Mouse (Mus musculus) c-Kit-positive CD71-positive TER-119-positive erythroid progenitor cells, embryonic 14.5 days (primary cell): Measurements from ENCODE around the gene Kcnq1.

Experiments used
- DNase-seq: peaks from one replicate; pipeline ENCODE4 v3.0.0-alpha.2; 2013; ENCODE audit warnings: low spot score

The Kcnq1 gene

DNA sequence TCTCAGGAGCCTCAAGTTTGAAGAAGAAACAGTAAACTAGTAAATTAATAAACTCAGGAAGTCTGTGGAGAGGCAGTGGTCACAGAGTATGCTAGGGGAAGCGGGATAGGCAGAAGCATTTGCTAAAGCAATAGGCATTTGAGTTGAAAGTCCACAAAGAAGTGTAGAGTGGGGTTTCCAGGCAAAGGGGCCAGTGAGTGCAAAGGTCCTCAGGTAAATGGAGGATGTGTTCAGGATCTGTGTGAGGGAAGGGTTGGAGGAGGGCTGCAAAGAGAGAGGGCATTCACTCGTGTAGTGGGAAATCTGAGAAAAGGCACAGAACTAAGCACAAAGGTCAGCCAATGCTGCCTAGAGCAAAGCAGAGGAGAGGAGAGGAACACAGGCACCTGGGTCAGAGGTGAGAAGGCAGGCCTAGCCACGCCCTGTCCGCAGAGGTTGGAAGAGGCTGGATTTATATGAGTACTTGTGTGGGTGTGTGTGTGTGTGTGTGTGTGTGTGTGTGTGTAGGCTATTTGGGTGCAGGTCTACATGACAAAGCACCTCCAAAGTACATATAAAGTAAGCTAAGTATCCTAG is 313.5 kb downstream of the Kcnq1 start:
- no peak for DNase-seq

DNA sequence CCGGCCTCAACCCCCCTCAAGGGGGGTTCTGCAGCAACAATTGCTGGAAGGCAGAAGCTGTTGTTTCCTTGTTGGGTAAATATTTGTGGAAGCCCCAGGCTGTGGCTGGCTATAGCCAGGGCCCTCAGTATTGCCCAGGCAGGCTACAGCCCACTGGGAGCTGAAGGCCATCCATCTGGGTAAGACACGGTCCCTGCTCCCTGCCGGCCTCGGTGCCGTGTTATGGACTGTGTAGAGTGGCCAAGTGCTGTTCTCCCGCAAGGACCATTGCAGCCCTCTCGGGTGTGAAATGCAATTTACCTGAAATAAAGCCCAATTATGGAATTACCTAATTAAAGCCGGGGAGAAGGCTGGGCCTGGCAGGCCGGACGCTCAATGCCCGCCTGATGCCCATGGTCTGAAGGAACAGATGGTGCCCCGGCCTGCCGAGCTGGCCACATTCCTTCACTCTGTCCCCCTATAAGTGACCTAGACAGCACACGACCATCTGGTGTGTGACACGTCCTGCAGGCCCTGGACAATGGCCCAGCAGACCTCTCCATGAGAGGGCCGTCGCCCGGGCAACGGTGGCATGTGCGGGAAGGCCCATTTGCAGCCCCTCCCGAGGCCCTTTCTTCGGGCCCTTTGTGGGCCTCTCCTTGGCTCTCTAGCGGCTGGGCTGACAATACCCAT is 322.1 kb downstream of the Kcnq1 start:
- no peak for DNase-seq

DNA sequence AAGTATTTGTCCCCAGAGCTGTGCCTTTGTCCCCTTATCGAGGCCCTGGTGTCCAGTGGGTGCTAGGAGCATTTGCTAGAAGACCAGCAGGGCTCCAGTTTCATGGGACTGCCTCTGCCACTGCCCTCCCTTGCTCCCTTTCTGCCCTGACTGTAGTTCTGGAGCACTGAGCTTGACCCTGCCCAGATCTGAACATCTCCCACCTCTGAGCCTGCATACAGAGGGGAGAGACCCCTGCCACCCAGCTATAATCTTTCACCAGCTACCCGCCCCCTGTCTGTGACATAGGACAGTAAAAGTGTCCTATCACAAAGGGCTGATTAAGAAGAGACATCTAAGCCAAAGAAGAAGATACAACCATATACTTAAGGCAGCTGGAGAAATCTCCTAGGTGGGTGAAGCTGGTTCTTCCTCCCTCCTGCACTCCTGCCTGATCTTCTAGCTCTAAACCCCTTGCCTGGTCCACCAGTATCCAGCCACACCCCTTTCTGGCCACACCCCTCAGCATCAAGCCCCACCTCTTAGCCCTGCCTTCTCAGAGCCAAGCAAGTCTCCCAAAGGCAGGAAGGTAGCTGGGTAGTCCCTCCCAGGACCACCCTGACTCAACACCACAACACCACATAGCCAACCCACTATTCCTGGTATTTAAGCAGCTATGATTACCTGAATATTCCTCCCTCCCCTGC is 322.8 kb downstream of the Kcnq1 start:
- no peak for DNase-seq

DNA sequence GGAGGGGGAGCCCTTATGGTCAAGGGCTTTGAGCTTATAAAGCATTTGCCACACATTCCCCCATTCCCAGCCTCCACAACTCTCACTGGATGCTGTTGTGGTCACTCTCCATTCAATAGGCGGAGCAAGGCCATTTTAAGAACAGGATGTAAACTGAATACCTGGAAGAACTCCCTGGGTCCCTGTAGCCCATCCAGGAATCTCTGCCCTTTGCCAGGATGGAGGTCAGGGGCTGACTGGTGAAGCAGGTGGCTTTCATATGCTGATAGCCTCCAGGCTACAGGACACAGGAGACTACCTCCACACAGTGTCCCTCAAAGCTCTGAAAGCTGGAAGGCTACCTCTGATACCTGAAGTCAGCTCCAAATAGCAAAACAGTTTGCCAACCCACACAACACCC is 326.5 kb downstream of the Kcnq1 start:
- DNase-seq, result no peak

- DNase-seq, result no peak
These were observed 327.2 kb downstream of the Kcnq1 start for GRCm38 (mm10) chr7:143433331-143433730.

- no peak for DNase-seq
These were observed 331.2 kb downstream of the Kcnq1 start for GRCm38 (mm10) chr7:143437231-143437893.

DNA sequence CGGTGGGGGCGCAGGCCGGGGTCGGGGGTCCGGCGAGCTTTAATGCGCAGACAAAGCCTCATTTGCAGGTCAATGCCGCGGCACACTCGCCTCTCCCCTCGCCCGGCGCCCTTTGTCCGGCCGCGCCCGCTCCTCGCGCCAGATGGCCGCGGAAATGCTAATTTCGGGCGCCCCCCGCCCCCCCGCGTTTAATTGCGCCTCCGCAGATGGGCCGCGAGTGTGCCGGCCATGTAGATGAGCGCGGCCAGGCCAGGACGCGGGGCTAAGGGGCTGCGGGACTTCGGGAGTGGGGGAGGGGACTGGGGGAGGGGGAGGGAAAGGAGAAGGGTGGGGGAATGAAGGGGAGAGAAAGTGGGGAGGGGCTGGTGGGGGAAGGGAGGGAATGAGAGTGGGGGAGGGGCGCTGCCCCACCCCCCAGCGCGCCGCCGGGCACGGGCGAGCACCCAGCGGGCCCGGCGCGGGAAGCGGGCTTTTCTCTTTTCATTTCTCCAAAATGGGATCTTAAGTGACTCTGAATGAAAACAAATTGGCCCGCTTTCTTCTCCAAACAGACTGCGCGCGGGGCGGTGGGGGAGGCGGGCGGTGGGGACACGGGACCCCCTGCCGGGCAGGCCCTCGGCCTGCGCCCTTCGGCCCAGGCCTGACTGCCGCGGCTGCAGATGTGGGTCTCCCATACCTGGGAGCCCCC is 331.9 kb downstream of the Kcnq1 start:
- DNase-seq, result no peak

DNA sequence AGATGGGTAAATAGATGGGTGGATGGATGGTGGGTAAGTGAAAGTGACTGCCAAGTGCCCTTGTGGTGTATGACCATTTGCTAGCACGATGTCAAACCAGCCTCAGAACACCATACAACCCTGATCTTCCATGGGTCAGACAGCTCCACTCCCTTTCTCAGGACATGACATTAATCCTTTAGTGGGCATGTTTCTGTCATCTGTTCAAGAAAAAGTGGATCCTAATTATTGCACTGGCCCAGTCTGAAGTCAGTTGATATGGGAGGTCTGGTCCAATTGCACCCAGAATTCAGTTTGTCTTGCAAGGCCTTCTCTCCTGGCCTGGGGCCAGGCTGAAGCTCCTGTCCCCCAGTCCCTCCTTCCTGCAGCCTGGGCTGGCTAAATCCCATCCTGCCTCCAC is 332.8 kb downstream of the Kcnq1 start:
- no peak for DNase-seq

- no peak for DNase-seq
These were observed 338.4 kb downstream of the Kcnq1 start for GRCm38 (mm10) chr7:143444580-143444954.

- no peak for DNase-seq
These were observed 338.9 kb downstream of the Kcnq1 start for GRCm38 (mm10) chr7:143444955-143445648.

DNA sequence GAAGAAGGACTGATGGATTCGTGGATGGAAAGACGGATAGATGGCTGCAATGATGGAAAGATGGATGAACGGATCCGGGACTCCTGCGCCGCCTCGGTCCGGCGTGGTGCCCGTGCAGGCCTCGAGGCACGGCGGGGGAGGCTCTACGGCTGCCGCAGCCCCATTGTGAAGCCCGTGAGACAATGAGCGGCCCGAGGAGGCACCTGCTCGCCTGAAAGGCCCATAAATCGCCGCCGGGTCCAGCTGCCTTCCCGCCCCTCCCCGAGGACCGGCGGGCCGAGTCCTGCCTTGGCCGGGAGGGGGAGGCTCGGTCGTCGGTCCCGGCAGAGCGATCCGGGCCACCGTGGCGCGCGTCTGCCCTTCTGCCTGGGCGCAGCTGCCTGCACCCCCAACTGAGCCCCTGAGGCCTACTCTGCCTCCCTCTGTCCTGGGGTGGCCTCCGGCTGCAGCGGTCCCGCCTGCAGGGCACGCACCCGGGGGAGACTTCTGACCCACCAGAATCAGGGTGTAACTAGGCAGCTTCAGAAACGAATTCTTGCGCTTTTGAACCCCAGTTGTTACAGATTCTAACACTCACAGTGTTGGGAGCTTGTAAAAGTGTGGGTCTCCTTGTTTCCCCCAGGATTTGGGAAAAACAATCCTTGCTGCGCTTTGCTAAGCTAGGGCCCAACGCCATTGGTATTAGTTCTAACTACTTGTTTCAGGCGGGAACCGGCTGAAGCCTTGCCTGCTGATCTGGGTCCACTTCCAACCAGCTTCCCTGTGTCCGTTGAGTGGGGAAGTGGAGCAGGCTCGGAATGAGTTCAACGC is 339.7 kb downstream of the Kcnq1 start:
- DNase-seq, result no peak

DNA sequence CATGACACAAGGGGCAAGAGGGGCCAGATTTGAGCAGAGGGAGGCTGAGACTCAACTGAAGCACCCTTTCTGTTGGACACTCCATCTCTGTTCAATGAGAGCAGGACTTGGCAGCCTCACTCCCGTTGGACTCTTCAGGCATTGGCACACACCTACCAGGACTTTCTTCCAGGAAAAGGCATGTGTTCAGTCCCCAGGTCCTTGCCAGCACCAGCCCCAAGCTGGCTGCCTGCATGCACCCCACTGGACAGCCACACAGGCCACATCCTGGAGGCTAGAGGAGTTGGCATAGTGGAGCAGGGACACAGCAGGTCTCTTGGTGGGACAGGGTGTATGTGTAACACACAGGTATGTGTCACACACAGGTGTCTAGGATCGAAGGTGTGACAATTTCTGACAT is 341.0 kb downstream of the Kcnq1 start:
- DNase-seq, result no peak

- no peak for DNase-seq
These were observed 352.8 kb downstream of the Kcnq1 start for GRCm38 (mm10) chr7:143458963-143459331.

DNA sequence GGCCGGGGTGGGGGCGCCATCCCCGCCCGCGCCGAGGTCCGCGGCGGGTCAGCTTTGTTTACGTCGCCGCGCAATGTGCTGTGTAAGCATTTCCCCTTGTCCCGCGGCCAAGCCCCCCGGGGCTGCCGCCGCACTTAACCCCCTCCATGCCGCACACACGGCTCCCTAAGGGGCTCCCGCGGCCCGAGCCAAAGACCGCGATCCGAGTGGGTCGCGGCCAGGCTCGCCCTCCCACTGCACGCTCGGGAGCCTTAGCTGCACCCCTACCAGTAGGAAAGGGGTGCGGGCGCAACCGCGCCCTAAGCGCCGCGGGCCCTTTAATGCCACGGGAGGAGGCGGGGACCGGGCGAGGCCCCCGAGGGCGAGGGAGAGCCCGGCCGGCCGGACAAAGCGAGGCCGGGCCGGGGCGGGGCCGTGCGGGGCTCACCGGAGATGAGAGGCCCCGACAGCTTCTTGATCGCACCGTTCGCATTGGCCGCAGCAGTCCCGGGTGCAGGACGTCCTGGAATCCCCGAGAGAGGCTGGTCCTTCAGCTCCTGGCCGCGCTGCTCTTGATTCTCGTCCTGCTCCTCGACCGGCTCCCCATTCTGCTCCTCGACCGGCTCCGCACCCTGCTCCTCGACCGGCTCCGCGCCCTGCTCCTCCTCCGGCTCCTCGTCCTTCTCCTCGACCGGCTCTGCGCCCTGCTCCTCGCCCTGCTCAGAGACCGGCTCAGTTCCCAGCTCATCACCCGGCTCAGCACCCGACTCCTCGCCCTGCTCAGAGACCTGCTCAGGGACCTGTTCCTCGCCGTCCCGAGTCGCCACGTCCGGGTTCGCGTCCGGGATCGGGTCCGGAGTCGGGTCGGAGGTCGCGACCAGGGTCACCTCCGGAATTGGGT is 353.4 kb downstream of the Kcnq1 start:
- no peak for DNase-seq

DNA sequence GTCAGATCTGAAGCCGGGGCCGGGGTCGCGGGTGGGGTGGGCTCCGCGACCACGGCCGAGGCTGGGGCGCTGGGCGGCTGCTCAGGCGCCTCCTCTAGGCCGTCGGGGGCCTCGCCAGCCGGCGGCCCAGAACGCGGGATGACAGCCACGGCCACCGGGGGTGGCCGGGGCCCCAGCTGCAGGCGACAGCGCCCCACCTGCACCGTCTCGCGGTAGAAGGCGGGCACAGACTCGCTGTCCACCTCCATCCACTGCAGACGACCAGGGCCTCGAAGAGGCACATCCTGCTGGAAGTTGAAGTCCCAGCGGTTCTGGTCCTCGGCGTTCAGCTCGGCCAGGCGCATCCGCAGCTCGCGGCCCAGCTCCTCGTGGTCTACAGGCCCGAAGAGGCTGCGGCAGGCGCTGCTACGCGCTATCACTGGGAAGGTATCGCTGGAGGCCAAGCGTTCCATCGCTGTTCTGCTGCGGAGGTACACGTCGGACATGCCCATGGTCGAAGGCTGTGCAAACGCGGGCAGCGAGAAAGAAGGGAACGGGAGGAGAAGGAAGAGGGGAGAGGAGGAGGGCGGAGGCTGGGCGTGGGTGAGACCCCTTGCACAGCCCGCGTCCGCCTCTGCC is 354.2 kb downstream of the Kcnq1 start:
- DNase-seq, result no peak

GRCm38 (mm10) chr7:143460874-143461273 is 354.7 kb downstream of the Kcnq1 start, which contains the start of gene Cdkn1c:
TSS of gene Cdkn1c (minus strand) at chr7:143461050.
- DNase-seq, result peak; percentile 73

DNA sequence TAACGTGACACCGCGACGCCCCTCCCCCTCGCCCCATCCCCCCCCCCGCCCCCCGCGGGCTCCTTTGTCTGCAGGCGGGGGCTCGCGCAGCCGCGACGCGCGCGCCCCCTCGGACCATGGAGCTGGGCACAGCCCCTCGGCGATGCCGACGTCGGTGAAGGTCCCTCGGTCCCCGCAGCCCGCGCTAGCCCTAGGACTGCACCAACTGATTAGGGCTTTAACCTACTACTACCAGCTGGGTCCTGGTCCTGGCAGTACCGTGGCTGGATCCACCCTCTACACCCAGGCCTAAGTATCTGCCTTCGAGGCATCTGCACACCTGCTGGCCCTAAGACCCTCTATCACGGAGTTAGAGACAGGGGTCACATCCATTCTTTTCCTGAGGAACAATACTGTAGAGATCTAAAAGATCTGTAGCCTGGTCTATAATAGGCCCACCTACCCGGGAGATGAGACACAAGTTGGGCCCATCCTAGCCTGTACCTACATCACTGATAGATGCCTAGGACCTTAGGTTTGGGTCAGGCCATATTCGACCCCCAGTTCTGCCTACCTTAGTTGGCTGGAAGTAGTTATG is 355.2 kb downstream of the Kcnq1 start:
- DNase-seq, result no peak

DNA sequence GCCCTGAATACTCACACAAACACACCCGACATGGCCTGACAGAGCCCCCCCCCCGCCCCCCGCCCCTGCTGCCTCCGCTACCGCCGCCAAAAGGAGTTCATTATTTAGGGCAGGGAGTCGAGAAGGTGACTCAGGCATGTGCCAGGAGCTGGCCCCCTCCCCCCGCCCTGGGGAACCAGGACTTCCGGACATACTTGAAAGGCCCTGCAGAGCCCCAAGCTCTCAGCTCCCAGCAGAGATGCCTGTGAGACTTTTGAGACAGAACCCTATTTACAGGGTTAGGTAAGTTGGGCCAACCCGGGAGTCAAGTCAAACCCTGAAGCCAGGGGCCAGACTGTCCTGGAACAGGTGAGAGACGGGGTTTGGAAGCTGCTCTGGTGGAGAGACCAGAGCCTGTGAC is 355.8 kb downstream of the Kcnq1 start:
- no peak for DNase-seq

GRCm38 (mm10) chr7:143462516-143462915 is 356.4 kb downstream of the Kcnq1 start:
- no peak for DNase-seq
